Mouse (Mus musculus) layer of hippocampus, postnatal 10 days (tissue): ENCODE measurements around the gene Upf3b. TPM values are rescaled to one million over a fixed set of nuclear protein-coding genes. Genes with fewer than 3 reads are reported as not detected.
"Not testable (repeated sequence)": the region's sequence is repeated elsewhere in the genome, so short reads cannot be mapped to it uniquely, and the experiment has no call there.

Experiments used
- DNase-seq, 2 experiments: peaks; one replicate each; pipeline ENCODE4 v3.0.0; 2021; ENCODE audit warnings: low spot score in 2 of 2
- total RNA-seq, 2 experiments: library from RNA; stranded (reverse); gene quantifications; 2 replicates each; pipeline ENCODE4 v1.2.3; 2021

Gene Upf3b
- total RNA-seq, 2 experiments from 2014 or later = 20.7 to 21.6 TPM

GRCm38 (mm10) chrX:37081194-37081593, 28.9 kb downstream of the Upf3b start:
- DNase-seq = no peak

DNA sequence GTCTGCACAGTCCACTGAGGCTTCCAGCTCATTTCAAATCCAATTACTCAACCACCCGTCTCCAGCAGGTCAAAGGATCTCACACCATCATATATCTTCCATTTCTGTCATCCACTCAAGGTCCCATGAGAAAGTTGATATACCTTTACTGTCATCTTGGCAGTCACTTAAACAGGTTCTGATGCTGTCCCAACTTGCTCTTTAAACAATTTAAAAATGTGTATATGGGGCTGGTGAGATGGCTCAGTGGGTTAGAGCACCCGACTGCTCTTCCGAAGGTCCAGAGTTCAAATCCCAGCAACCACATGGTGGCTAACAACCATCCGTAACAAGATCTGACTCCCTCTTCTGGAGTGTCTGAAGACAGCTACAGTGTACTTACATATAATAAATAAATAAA, 29.8 kb downstream of the Upf3b start:
- not testable (repeated sequence) for DNase-seq

DNA sequence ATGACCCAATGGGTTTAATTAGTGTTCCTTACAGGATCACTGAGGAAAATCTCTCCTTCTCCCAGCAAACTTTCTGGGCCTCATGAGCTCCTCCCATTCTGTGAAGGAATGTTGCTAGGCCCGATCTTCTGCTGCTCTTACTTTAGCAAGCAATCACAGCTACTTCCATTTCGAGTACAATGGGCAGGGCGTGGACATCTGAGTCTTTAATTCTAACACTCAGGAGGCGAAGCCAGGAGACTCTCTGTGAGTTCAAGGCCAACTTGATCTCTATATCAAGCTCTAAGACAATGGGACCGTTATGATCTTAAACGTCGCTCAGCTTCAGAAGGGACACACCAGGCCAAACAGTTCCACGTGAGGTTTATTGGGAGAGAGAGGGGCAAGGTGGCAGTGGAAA, 33.5 kb downstream of the Upf3b start:
- no peak for DNase-seq

DNA sequence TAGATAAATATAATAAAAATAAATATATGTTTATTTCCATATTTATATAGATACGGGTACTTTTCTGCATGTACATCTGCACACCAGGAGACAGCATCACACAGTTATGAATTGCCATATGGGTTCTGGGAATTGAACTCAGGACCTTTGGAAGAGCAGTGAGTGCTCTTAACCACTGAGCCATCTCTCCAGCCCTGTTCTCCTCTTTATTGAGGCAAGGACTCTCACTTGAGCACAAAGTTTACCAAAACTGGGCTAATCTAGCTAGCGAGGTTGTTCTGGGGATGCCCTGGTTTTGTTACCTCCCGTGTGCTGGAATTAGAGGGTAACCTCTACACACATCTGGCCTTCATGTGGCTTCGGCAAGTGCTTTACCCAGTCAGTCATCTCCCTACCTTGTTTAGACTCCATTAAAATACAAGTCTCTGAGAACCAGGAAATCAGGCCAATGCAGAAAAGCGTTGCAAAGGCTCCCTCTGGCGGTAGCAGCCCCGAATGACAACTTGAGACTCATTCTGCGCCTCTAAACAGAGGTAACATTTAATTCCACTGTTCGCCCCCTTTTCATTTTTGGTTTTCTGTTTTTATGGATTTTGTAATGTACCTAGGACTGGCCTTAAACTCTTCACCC, 35.7 kb downstream of the Upf3b start:
- DNase-seq = peak; percentile 66 to 77

DNA sequence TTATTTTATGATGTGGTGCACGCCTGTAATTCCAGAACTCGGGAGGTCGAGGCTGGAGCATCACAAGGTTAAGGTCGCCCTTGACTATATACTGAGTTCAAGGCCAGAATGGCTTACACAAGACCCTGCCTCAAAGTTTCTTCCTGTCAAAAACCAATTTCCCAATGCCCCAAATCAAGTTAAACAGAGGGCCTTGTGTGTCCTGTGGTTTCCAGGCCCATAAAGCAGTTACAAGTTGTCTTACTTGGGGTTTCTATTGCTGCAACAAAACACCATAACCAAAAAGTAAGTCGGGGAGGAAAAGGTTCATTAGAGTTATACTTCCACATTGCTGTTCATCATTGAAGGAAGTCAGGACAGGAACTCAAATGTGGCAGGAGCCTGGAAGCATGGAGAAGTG, 41.4 kb downstream of the Upf3b start:
- DNase-seq = no peak

DNA sequence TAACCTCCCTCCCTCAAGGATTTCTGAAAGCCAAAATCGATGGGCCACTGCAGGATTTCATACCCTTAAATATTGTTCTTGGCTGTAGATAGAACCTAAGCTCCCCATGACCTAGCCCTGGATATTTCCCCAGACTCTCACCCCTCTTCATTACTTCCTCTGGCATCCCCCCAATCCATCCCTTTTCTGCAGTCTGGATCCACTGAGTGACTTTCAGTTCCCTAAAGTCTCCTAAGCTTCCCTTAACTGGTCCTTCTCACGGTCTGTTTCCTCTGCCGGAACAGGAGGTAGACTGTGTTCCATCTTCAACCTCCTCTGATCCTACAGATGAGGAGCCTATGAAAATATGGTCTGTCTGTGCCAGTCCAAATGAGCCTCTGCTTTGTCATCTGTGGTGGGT, 42.8 kb downstream of the Upf3b start:
- DNase-seq = no peak

GRCm38 (mm10) chrX:37063902-37064301, 46.2 kb downstream of the Upf3b start:
- no peak for DNase-seq

DNA sequence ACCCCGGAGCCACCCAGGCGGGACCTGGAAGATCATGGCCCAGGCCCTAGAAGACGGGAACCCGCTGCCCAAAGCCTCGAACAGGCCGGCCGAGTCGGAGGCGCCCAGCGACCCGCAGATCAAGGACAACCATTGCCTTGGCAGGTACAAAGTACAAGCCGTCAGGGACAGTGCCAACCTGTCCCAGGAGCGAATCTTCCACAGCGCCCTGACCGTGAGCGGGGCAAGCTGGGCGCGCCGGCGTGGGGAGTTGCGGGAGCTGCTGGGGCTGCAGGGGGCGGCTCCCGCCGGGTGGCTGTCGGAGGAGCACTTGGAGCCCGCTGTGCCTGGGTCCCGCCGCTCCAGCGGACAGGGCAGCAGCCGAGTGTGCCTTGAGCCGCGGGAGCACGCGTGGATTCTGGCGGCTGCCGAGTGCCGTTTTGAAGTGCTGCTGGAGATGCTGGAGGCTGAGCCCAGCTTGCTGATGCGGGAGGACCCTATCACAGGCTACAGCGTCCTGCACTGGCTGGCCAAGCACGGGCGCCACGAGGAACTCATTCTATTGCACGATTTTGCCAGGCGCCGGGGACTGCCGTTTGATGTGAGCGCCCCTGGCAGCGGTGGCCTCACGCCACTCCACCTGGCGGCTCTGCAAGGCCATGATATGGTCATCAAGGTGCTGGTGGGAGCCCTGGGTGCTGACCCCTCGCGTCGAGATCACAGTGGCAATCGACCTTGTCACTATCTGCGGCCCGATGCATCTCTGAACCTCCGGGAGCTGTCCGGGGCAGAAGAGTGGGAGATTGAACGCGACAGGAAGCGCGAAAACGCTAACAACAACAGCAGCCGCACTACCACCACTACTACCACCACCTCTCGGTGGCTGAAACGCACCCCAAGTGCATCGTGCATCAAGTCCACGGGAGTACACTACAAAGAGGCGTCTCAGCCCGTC, 61.0 kb downstream of the Upf3b start:
- no peak for DNase-seq

DNA sequence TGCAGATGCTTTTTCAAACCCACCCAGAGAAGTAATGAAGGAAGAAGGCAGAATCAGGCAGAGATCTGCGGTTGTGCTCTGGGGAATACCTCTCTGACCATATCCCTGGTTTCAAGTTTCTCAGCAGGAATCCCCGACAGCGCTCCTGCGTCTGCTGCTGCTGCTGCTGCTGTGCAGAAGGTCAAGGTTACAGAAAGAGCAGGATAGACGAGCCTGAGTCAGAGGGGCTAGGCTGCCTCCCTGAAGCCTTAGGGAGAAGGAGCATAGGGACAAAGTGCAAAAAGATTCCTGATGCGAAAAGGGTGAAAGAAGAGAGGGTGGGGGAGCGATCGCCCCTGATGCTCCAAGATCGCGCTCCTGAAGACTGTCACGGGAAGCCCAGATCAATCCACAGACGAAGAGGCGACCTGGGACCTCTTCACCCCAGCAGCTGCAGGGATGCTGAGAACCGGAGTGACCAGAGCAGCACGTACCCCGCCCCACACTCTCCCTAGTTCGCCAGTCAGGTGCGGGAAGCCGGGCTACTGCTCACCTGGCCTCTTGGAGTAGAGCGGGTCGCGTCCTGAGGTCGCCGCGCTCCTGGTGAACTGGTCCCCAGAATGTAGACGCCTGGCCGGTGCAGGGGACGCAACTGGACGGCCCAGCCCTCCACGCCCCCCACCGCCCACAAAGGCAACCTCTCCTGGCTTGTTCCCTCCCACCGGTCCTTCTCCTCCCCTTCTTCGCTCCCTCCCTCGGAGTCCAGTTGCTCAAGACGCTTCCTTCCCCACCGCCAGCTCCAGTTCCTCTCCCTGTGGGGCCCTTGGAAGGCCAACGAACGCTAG, 61.8 kb downstream of the Upf3b start, which contains the start of gene Sowahd:
Sowahd (plus strand) TSS at position 780 of the 824 bp plus-strand sequence.
- no peak for DNase-seq

DNA sequence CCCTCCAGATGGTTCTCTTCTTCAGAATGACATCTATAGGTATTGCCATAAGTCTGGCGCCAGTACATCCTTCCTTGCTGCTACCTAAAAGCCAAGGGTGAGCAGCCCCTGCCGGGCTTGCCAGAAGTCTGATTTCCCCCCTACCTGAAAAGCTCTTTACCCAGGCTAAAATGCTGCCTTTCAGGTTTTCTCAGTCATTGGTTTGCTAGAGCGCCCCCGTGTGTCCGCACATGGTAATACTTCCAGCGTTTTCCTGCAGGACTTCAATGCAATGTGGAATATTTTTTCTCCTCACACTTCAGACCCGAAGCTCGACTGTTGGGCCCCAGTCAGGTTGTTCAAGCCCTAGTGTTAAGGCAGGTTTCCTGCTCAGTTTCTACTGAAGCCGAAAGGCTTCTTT, 67.4 kb downstream of the Upf3b start:
- DNase-seq = peak; percentile 68 to 77

Other genes with a start within 250 kb of the Upf3b start
- gene Ube2a, start 236.4 kb downstream of the Upf3b start, total RNA-seq = 10 to 100 TPM; 56.7 to 60.6 TPM
- 10 to 100 TPM; 31.5 to 32.3 TPM for gene C330007P06Rik, start 236.2 kb downstream of the Upf3b start, total RNA-seq
- 10 to 100 TPM; 28.3 to 31.2 TPM for gene Nkrf, start 207.4 kb downstream of the Upf3b start, total RNA-seq
- gene Sept6, start 118.5 kb downstream of the Upf3b start, total RNA-seq = 10 to 100 TPM; 62.0 to 64.6 TPM
- gene Sowahd, start 61.5 kb downstream of the Upf3b start, total RNA-seq = not detected
- gene Rpl39, start 24.9 kb downstream of the Upf3b start, total RNA-seq = 100 to 1,000 TPM; 418 to 424 TPM
- gene Nkap, start 16.5 kb upstream of the Upf3b start, total RNA-seq = 10 to 100 TPM; 18.1 to 22.9 TPM
- gene Akap14, start 58.5 kb upstream of the Upf3b start, total RNA-seq = under 1 TPM in 1 of 2 experiments, not detected in 1; 0.25 TPM
- gene Ndufa1, start 80.8 kb upstream of the Upf3b start, total RNA-seq = 100 to 1,000 TPM; 233 to 247 TPM
- 1 to 10 TPM; 6.9 to 8.4 TPM for gene Rnf113a1, start 80.9 kb upstream of the Upf3b start, total RNA-seq
- gene Gm9, start 100.7 kb upstream of the Upf3b start, total RNA-seq = not detected
- gene Rhox1, start 111.9 kb upstream of the Upf3b start, total RNA-seq = not detected
- not detected for gene Rhox2a, start 134.7 kb upstream of the Upf3b start, total RNA-seq
- gene Rhox3a, start 139.6 kb upstream of the Upf3b start, total RNA-seq = not detected
- gene Rhox4a, start 155.0 kb upstream of the Upf3b start, total RNA-seq = not detected